Mouse (Mus musculus): ENCODE results near the gene Ankrd13b.

DNA sequence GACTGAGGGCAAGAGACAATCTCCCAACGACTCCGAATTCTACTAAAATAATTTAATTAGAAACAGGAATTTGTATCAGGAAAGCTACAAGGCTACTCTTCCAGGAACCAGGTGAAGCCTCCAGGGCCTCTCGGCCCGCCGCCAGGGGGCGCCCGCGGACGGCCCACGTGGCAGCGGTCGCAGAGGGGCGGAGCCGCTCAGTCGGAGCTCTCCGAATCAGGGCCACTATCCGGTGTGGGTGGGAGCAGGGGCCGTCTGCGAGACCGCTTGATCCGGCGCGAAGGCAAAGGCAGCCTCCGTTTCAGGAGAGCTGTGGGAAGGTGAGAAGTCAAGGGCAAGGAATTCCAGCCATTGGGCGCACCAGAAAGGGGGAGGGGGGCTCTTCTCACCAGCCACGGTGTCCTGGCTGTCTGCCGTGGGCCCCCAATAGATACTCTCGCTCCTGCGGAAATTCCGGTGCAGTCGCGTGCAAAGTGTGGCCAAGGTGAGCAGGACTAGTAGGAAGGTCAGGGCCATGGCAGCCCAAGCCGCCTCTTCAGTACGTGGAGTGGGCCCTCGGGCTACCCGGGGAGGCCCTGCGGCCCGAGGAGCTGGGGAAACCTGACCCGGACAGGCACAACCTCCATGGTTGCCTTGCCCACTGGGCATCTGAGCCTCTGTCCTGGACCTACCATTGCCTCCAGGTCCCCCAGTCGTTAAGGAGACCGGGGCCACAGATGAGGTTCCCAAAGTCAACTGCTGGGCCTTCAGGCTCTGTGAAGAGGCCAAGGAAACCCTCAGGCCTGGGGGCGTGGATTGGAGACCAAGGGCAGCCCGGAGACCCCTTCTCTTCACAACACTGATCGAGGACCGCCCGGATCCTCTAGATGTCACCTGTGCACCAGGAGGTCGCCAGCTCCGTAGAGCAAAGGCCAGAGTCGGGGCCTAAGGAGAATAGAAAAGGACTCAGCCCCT lies 18.9 kb upstream of the Ankrd13b start:
- peak; percentile 58 for TF ChIP-seq POLR2A (IDR thresholded peaks at IDR 0.05; ENCODE audit: insufficient read depth, low read depth, low read length)
- peak; percentile 98; the same call in 1 of the 2 replicates for TF ChIP-seq CTCF (IDR thresholded peaks at IDR 0.05)
- TF ChIP-seq EP300 (IDR thresholded peaks at IDR 0.05; ENCODE audit: insufficient read depth, low read depth, low read length): peak; percentile 50; the same call in 1 of the 2 replicates
